Mouse (Mus musculus): ENCODE data around the gene Nrap.

Nrap gene

GRCm38 (mm10) chr19:56316531-56316930 lies 73.3 kb downstream of the Nrap start:
- no peak for DNase-seq (ENCODE audit: low read depth, low spot score)

GRCm38 (mm10) chr19:56300835-56301234 lies 89.0 kb downstream of the Nrap start:
- DNase-seq (ENCODE audit: low read depth, low spot score) = no peak

DNA sequence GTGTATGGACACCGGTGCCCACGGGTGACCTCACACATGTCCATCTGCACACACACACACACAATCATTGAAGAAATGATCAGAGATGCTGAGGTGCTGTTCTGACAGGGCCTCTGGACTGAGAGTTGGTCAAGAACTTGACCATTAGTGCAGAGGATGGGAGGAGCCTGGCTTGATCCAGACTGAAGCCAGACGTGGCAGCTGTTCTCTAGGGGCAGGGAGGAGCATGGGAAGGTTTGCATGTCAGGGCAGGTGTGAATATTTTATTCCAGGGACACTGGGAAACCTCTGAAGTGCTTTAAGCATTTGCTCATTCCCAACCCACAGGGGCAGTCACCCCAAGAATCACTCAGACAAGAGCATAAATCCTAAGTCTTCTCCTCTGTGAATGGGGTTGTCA lies 92.6 kb downstream of the Nrap start:
- peak; percentile 17 for DNase-seq (ENCODE audit: low read depth, low spot score)

DNA sequence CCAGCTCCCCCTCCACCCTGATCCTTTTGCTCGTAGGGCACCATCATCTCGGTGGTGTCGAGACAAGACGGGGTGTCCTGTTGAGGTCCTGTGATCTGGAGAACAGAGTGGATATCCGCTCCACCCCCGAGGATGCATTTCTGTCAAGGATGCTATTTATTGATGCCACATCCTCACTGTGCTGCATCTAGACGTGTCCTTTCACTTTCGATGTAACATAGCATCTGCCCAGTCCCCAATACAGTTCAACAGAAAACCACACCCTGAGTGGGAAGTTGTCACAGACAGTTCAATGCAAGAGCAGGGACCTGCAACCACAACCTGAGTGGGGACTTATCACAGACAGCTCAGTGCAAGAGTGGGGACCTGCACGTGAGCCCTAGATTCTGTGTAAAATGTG lies 93.2 kb downstream of the Nrap start:
- DNase-seq (ENCODE audit: low read depth, low spot score) = no peak

DNA sequence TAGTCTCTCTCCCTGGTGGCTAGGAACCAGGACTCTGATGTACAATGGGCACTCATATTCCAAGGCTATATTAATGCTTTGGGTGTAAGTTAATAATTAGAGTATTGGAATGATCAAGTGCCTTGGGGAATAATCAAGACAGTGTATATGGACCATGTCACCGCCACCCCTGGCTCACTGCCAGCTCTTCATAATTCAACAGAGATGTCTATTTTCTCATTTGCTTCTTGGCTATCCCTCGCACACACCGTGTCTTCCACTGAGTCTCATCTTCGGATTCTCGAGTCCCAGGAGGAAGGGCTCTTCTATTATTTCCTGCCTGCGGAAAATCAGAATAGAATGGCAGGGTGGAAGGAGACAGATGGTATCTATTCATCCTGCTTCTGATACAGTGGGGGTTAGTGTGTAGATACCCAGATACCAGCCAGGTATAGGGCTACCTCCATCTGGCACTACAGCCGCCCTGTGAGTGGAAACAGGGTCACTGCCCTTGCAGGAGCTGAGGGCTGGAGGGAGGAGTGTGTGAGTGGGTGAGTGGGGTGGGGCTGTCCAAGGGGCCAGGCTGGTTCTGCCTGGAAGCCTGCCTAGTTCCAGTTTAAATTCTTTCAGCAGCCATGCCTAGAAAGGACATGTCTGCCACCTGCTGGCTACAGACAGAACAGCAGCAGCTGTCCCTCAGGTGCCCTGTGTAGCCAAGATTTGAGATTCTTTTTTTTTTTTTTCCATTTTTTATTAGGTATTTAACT lies 95.0 kb downstream of the Nrap start:
- DNase-seq (ENCODE audit: low read depth, low spot score) = peak; percentile 82

DNA sequence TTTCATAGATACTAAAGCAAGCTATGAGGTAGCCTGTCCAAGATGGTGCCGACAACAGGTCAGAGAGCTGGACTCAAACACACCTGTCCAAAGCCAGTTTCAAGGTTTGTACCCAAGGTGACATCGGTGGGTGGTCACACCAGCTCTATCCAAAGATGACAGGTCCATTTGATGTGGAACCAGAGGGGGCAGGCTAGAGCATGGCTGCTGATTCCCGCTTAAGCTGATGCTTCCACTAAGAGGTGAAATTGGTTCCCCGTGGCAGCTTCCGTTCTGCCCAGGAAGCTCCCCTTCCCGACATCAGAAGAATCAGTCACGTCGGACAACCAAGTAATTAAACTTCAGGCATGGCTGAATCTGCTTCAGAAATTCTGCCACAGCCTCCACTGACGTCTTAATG lies 97.5 kb downstream of the Nrap start:
- DNase-seq (ENCODE audit: low read depth, low spot score) = peak; percentile 51

DNA sequence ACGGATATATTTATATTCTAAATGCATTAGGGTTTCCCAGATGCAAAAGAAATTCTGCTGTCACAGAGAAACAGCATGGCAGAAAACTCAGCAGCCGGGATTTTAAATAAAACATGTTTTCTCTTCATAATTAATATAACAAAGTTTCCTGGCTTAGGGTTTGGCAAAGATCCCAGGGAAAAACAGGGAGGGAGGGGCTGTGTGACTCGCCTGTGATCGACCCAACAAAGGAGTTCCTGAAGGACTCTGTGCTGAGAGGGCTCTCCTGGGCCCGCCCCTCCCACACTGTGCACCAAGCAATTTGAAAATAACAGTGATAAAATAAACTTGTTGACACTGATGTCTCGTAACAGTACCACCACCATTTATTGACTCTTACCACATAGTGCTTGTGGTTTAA lies 97.9 kb downstream of the Nrap start:
- DNase-seq (ENCODE audit: low read depth, low spot score) = no peak

- no peak for DNase-seq (ENCODE audit: low read depth, low spot score)
Measured at GRCm38 (mm10) chr19:56289642-56290041, 100.2 kb downstream of the Nrap start.

GRCm38 (mm10) chr19:56288436-56288835 lies 101.4 kb downstream of the Nrap start:
- no peak for DNase-seq (ENCODE audit: low read depth, low spot score)

DNA sequence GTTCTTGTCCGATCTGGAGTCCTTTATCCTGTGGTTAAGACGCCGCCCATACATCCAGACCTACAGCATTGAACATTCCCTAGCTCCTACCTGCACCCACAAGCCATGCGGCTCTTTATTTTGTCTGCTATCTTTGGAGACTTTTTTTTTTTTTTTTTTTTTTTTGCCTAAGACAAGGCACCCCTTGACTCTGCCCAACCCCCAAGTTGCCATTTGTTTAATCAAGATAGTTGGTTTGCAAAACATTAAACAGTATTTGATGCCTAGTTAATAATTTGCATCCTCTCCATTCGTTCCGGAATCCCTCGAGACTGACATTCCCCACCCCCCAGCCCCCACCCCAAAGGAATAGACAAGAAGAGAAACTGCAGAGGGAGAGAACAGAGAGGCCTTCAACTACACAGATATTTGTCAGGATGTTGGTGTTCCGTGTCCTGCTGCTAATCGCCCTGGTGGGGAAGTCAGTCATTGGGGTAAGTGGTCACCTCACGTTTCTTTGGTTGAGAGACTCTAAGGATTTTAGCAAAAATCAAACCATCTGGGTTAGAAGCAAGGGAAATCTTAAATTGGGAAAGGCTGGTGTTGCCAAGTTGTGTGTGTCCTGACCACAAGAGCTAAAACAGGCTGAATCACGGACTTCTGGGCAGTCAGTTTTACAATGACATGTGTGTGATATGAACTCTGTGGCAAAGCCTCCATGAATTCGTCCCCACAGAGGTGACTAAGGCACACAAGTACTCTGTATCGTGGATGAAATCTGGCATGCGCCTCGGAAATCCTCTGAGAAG lies 102.1 kb downstream of the Nrap start:
- no peak for DNase-seq (ENCODE audit: low read depth, low spot score)

GRCm38 (mm10) chr19:56286866-56287265 lies 103.0 kb downstream of the Nrap start, which contains the start of gene Habp2:
Gene Habp2, plus strand, starts transcription at chr19:56287137.
- DNase-seq (ENCODE audit: low read depth, low spot score) = no peak

- DNase-seq (ENCODE audit: low read depth, low spot score) = no peak
Measured at GRCm38 (mm10) chr19:56285222-56285621, 104.6 kb downstream of the Nrap start.

GRCm38 (mm10) chr19:56278366-56278765 lies 111.5 kb downstream of the Nrap start:
- no peak for DNase-seq (ENCODE audit: low read depth, low spot score)

DNA sequence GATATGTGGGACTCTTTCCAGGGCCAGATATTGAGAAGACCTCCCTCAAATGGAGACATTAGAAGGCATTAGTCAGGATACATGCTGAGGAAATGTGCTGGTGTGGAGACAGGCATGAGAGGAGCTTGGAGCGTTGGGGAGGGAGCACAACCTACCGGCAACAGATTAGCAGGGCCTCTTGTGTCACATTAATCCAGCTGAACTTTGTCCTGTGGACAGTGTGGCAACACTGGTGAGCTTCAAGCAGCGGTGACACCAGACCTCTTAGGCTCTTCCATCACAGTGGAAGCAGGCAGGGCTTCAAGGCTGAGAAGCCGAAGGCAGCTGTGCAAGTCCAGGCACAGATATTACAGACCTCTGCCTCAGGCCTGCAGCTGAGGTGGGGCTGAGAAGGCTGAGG lies 111.9 kb downstream of the Nrap start:
- DNase-seq (ENCODE audit: low read depth, low spot score) = no peak

- no peak for DNase-seq (ENCODE audit: low read depth, low spot score)
Measured at GRCm38 (mm10) chr19:56277140-56277804, 112.6 kb downstream of the Nrap start.

GRCm38 (mm10) chr19:56272081-56272480 lies 117.8 kb downstream of the Nrap start:
- no peak for DNase-seq (ENCODE audit: low read depth, low spot score)
